Mouse (Mus musculus): ENCODE data around the gene Scg3.
"Not testable (repeated sequence)": the region's sequence is repeated elsewhere in the genome, so short reads cannot be mapped to it uniquely, and the experiment has no call there.

Scg3 gene

GRCm38 (mm10) chr9:75683426-75684191, at the start of gene Scg3:
Gene Scg3, minus strand, starts transcription at chr9:75684056.
- DNase-seq (ENCODE audit: low spot score in 2 of 2), result peak; percentile 12 to 67

DNA sequence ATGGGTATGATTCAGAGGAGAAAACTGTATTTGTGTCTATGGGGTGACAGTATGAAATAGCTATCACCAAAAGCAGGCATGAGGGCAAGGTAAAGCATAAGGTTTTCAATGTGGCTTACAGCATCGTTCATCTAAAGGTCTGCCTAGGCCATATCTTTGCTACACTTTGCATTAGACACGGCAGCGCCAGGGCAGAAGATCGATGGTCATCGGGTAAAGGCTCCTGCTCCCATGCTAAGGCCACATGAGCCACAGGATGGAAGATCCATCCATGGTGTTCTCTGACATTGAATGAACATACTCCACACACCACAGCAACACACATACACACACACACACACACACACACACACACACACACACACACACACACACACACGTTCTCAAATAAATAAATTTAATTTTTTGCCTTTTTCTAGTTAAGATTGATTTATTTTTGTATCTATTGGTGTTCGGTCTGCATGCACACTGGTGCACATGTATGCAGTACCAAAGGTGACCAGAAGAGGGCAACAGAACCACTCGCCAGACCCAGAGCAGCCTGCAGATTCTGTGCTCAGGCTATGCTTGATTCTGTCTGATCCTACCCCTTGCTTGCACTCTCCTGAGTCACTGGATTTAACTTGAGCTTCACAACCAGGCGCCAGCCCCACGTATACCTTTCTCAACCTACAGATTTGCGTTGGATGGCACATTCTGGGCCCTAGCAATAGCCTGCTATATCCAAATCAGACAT, 36.3 kb upstream of the Scg3 start:
- peak; percentile 33 to 75 for DNase-seq (ENCODE audit: low spot score in 2 of 2)

DNA sequence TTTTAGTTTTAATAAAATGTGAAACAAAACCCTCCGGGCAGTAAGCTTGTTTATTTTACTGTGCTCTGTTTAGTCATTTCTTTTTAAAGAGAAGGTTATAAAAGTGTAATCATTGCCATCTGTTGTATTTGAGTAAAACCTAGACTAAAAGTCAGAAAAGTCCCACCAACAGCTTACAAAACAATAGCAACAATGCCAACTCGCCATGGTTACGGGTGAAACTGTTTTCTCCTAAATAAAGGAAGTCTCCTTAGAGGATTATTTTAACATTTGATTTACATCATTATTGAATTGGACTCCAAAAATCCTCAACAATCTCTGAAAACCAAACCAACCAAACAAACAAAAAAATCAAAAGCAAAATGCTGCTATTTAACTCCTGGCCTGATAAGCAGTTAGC, 35.6 kb upstream of the Scg3 start:
- DNase-seq (ENCODE audit: low spot score in 2 of 2), result no peak

- no peak for DNase-seq (ENCODE audit: low spot score in 2 of 2)
Observed at GRCm38 (mm10) chr9:75684772-75685171, 916 bp upstream of the Scg3 start.

- DNase-seq (ENCODE audit: low spot score in 2 of 2), result no peak
Observed at GRCm38 (mm10) chr9:75684292-75684691, 436 bp upstream of the Scg3 start.

DNA sequence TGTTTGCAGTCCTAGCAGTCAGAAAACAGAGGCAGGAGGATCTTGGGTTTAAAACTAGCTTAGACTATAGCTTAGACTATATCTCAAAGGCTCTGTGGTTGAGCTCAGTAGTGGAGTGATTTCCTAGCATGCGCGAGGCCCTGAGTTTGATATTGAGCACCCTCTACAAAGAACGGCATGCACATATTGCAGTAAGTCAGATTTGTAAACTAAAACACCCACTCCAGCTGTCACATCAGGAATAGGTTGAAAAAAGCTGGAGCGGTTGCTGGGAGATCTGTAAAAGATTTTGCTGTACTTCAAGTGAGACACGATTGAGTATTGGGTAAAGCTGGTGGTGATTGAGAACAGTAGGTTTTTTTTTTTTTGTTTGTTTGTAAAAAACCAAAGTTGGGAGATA, 3.2 kb downstream of the Scg3 start:
- DNase-seq (ENCODE audit: low spot score in 2 of 2), result no peak

- no peak for DNase-seq (ENCODE audit: low spot score in 2 of 2)
Observed at GRCm38 (mm10) chr9:75679629-75680028, 4.2 kb downstream of the Scg3 start.

GRCm38 (mm10) chr9:75678341-75678740, 5.5 kb downstream of the Scg3 start:
- no peak for DNase-seq (ENCODE audit: low spot score in 2 of 2)

- DNase-seq (ENCODE audit: low spot score in 2 of 2), result no peak
Observed at GRCm38 (mm10) chr9:75676226-75676625, 7.6 kb downstream of the Scg3 start.

- DNase-seq (ENCODE audit: low spot score in 2 of 2), result no peak
Observed at GRCm38 (mm10) chr9:75672769-75673168, 11.1 kb downstream of the Scg3 start.

GRCm38 (mm10) chr9:75666612-75667011, 17.2 kb downstream of the Scg3 start:
- DNase-seq (ENCODE audit: low spot score in 2 of 2), result no peak

DNA sequence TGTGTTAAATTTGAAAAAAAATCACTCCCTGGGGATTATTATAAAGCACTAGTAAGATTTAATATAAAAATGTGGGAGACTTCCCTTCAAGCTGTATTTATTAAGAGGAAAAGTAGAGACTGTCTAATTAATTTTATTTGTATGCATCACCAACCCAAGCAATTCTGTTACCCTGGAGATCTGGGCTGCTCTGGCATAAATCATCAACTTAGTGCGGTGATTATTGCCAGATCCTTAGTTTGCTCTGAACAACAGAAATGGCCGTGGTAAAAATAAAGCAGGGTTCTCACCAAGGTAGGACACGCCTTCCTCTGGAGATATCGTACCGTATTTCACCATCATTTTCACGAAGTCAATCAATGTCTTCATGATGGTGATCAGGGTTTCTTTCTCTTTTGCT, 18.5 kb downstream of the Scg3 start:
- no peak for DNase-seq (ENCODE audit: low spot score in 2 of 2)

- DNase-seq (ENCODE audit: low spot score in 2 of 2), result no peak
Observed at GRCm38 (mm10) chr9:75660917-75661316, 22.9 kb downstream of the Scg3 start.

DNA sequence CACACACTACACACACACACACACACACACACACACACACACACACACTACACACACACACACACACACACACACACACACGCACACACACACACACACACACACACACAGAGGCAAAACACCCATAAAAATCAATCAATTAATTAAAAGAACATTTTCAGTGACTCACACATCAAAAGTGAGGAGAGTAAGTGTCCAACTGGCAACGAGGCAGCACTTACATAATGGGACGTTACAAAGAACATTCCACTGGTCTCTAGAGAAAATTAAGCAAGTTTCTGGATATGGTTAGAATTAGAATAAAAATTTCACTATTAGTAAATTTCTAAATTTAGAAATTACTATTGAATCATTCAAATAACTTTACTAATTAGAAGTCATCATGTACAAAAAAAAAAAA, 27.4 kb downstream of the Scg3 start:
- DNase-seq (ENCODE audit: low spot score in 2 of 2), result not testable (repeated sequence)

DNA sequence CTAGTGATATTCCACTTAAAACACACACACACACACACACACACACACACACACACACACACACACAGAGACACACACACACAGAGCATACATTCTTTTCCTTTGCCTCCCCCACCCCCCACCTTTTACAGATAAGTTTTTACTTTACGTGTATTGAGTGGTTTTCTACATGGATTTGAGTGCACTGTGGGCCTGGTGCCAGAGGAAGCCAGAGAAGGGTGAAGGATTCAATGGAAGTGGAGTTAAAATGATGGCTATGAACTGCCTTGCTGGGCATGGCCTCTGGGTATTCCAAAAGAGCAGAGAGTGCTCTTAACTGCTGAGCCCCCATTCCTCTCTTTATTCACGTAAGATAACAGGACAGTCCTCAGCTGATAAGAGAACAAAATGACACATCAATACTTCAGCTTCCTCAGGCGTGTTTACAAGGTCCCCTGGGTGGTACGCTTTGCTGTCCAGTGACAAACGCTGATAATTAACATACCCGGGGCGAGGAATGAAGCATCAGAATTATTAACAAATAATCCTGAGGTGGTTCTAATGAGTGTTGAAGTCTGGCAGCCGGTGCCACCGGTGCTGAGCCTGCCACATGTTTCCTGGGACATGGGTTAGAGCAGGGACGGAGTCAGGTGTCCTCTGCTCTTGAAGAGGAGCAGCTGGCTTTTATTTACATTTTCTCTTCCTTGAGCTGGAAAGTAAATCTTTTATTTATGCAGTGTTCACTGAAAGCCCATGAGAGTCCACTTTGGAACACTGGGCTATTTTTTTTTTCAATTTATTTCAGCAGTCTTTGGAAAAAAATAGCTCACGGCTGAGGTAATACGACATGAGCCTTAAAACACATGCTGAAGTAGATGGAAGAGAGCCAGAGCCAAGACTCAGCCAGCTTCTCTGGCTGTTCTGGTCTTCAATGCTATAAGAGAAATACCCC, 29.6 kb downstream of the Scg3 start:
- no peak for DNase-seq (ENCODE audit: low spot score in 2 of 2)

GRCm38 (mm10) chr9:75645405-75645804, 38.5 kb downstream of the Scg3 start:
- DNase-seq (ENCODE audit: low spot score in 2 of 2), result no peak

DNA sequence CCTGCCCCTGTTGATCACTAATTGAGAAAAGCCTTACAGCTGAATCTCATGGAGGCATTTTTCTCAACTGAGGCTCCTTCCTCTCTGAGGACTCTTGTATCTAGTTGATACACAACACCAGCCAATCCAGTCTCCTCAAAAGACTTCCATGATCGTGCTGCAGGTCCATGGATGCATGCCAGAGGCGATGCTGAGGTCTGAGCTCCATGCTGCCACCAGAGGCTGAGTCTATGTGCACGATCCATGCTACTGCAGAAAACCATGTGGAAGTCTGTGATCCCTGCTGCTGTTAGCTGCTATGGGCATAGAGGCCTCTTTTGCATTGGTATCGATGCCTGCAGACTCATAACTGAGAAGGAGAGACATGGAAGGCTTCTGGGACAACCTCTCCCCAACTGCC, 49.6 kb downstream of the Scg3 start:
- no peak for DNase-seq (ENCODE audit: low spot score in 2 of 2)

- DNase-seq (ENCODE audit: low spot score in 2 of 2), result no peak
Observed at GRCm38 (mm10) chr9:75633603-75634002, 50.3 kb downstream of the Scg3 start.

GRCm38 (mm10) chr9:75632902-75633301, 51.0 kb downstream of the Scg3 start:
- DNase-seq (ENCODE audit: low spot score in 2 of 2), result no peak

GRCm38 (mm10) chr9:75632111-75632510, 51.7 kb downstream of the Scg3 start:
- no peak for DNase-seq (ENCODE audit: low spot score in 2 of 2)

DNA sequence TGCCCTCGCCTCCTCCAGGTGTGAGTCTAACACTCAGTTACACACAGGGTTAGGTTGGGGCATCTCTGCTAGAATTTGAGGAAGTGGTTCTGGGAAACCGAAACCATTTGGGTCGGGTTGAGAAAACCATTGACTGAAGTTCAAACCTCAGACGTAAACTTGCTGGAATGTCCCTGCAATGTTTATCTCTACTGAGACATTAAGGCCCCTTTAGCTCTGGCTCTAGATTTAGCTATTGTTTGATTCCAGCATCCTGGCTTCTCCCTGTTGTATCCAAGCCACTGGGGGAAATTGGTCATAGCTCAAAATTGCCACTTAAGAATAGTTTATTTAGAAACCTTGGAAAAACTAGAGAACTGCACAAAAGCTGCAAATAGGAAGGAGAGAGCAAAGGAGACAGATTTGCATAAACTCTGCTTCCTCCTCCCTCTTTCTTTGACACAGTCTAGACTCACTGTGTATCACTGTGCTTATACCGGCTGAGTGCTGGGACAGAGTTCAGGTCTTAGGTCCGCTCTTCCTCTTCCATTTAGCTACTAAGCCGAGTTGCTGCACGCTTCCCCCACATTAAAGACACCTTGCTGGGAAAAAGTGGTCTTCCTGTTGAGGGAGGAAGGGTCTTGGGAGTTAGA, 52.9 kb downstream of the Scg3 start:
- no peak for DNase-seq (ENCODE audit: low spot score in 2 of 2)

DNA sequence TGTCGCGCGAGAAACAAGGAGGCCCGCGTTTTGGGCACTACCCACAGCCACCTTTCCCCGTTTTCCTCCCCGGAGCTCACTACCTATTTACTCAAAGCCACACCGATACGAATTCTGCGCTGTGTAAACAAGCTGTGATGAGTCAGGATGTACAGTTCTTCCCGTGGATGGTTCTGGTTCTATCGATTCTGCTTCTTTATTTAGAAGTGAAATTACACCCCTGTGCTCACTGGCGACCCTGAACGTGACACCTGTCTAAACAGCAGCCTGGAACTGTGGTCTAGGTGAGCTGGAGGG, 57.6 kb downstream of the Scg3 start:
- DNase-seq (ENCODE audit: low spot score in 2 of 2), result no peak

All from spleen, postnatal 4 days (tissue).